Mouse (Mus musculus): ENCODE measurements at regions not wholly inside any gene's neighbourhood (a gene's known extent, or its start where the extent isn't known, plus 50 kb on each side); places are given as distances from the start of the nearest gene placed in this dataset.

- DNase-seq, result no peak
Observed at GRCm38 (mm10) chr2:159703100-159703499, 630.9 kb downstream of the Gm826 start.

GRCm38 (mm10) chr2:159708141-159708540 lies 625.8 kb downstream of the Gm826 start:
- DNase-seq, result no peak

- DNase-seq, result no peak
Observed at GRCm38 (mm10) chr2:159714633-159715032, 619.3 kb downstream of the Gm826 start.

GRCm38 (mm10) chr2:159718738-159719137 lies 615.2 kb downstream of the Gm826 start:
- DNase-seq, result no peak

- DNase-seq, result no peak
Observed at GRCm38 (mm10) chr2:159725158-159726076, 608.5 kb downstream of the Gm826 start.

- no peak for DNase-seq
Observed at GRCm38 (mm10) chr2:159729301-159729700, 604.7 kb downstream of the Gm826 start.

GRCm38 (mm10) chr2:159730221-159730620 lies 603.7 kb downstream of the Gm826 start:
- no peak for DNase-seq

GRCm38 (mm10) chr2:159731305-159731704 lies 602.7 kb downstream of the Gm826 start:
- DNase-seq, result no peak

GRCm38 (mm10) chr2:159732413-159732812 lies 601.5 kb downstream of the Gm826 start:
- DNase-seq, result peak; percentile 28

- DNase-seq, result no peak
Observed at GRCm38 (mm10) chr2:159734576-159734975, 599.4 kb downstream of the Gm826 start.

GRCm38 (mm10) chr2:159755541-159756011 lies 578.4 kb downstream of the Gm826 start:
- no peak for DNase-seq

GRCm38 (mm10) chr2:159760806-159761205 lies 573.2 kb downstream of the Gm826 start:
- no peak for DNase-seq

GRCm38 (mm10) chr2:159763115-159763514 lies 570.8 kb downstream of the Gm826 start:
- DNase-seq, result no peak

Small RNA genes lying in the stretch of these regions (microRNA-seq; reads per million reads assigned to microRNA genes)
- 0 reads per million in 2 experiments for gene Gm44319
